Mouse (Mus musculus): ENCODE data around the gene D5Ertd579e. TPM values are rescaled to one million over a fixed set of nuclear protein-coding genes. Genes with fewer than 3 reads are reported as not detected.
A peak's percentile ranks its signal among the peaks of the same experiment; 100 is the strongest.

The D5Ertd579e gene
- total and polyA plus RNA-seq, 2 experiments from 2014 or later = 32.2 to 56.2 TPM

GRCm38 (mm10) chr5:36601492-36601891 lies 94.3 kb downstream of the D5Ertd579e start:
- DNase-seq (ENCODE audit: low spot score) = no peak
- 92% methylated on average over 7 of the region's 7 CpGs for WGBS
- H3K36me3 ChIP-seq (ENCODE audit: insufficient read depth, low read length) = peaks cover 45% of the 10 kb centered on the region

GRCm38 (mm10) chr5:36598883-36599282 lies 96.9 kb downstream of the D5Ertd579e start:
- H3K4me2 ChIP-seq (ENCODE audit: low read depth, low read length) = no peak overlapping the region
- 91% methylated on average over 1 of the region's 1 CpGs for WGBS
- no peak overlapping the region for H3K4me3 ChIP-seq (ENCODE audit: low read length)
- peaks cover 34% of the 10 kb centered on the region for H3K36me3 ChIP-seq (ENCODE audit: insufficient read depth, low read length)
- H3K9me3 ChIP-seq (ENCODE audit: low read length) = no peaks in the 10 kb centered on the region
- TF ChIP-seq CTCF (IDR thresholded peaks at IDR 0.05; ENCODE audit: low read depth) = no peak
- DNase-seq (ENCODE audit: low spot score) = no peak
- no peak overlapping the region for H3K27ac ChIP-seq
- H3K27me3 ChIP-seq (ENCODE audit: insufficient read depth, low read length) = no peaks in the 10 kb centered on the region
- H3K4me1 ChIP-seq (ENCODE audit: insufficient read depth, low read length) = no peaks in the 10 kb centered on the region
- ATAC-seq = no peak
- no peak overlapping the region for H3K9ac ChIP-seq (replicated peaks; ENCODE audit: low read length)

More at GRCm38 (mm10) chr5:36601492-36601891, 94.3 kb downstream of the D5Ertd579e start:
- no peak for ATAC-seq
- Histone ChIP-seq H3K9me3 (ENCODE audit: low read length) (no peaks in the 10 kb centered on the region), H3K9ac (replicated peaks; ENCODE audit: low read length) (no peak overlapping the region), H3K4me1 (ENCODE audit: insufficient read depth, low read length) (no peaks in the 10 kb centered on the region), H3K4me3 (ENCODE audit: low read length) (no peak overlapping the region), H3K4me2 (ENCODE audit: low read depth, low read length) (no peak overlapping the region), H3K27me3 (ENCODE audit: insufficient read depth, low read length) (no peaks in the 10 kb centered on the region), H3K27ac (no peak overlapping the region)
- TF ChIP-seq CTCF (IDR thresholded peaks at IDR 0.05; ENCODE audit: low read depth) = no peak

- Histone ChIP-seq H3K4me3 (ENCODE audit: low read length) (no peak overlapping the region), H3K27me3 (ENCODE audit: insufficient read depth, low read length) (no peaks in the 10 kb centered on the region), H3K4me1 (ENCODE audit: insufficient read depth, low read length) (no peaks in the 10 kb centered on the region), H3K27ac (no peak overlapping the region), H3K36me3 (ENCODE audit: insufficient read depth, low read length) (peaks cover 31% of the 10 kb centered on the region), H3K9me3 (ENCODE audit: low read length) (no peaks in the 10 kb centered on the region), H3K4me2 (ENCODE audit: low read depth, low read length) (no peak overlapping the region), H3K9ac (replicated peaks; ENCODE audit: low read length) (no peak overlapping the region)
- DNase-seq (ENCODE audit: low spot score) (peak; percentile 31), ATAC-seq (no peak)
- WGBS = 29% methylated on average over 4 of the region's 4 CpGs
- peak; percentile 48 for TF ChIP-seq CTCF (IDR thresholded peaks at IDR 0.05; ENCODE audit: low read depth)
Measured at GRCm38 (mm10) chr5:36597653-36598052, 98.2 kb downstream of the D5Ertd579e start.

- DNase-seq (ENCODE audit: low spot score) (no peak), ATAC-seq (no peak)
- Histone ChIP-seq H3K36me3 (ENCODE audit: insufficient read depth, low read length) (peaks cover 18% of the 10 kb centered on the region), H3K9ac (replicated peaks; ENCODE audit: low read length) (no peak overlapping the region), H3K27me3 (ENCODE audit: insufficient read depth, low read length) (no peaks in the 10 kb centered on the region), H3K4me3 (ENCODE audit: low read length) (no peak overlapping the region), H3K27ac (no peak overlapping the region), H3K4me1 (ENCODE audit: insufficient read depth, low read length) (no peaks in the 10 kb centered on the region), H3K9me3 (ENCODE audit: low read length) (no peaks in the 10 kb centered on the region), H3K4me2 (ENCODE audit: low read depth, low read length) (no peak overlapping the region)
- TF ChIP-seq CTCF (IDR thresholded peaks at IDR 0.05; ENCODE audit: low read depth) = no peak
- WGBS = 81% methylated on average over 5 of the region's 5 CpGs
Measured at GRCm38 (mm10) chr5:36596225-36596624, 99.6 kb downstream of the D5Ertd579e start.

GRCm38 (mm10) chr5:36595115-36595514 lies 100.7 kb downstream of the D5Ertd579e start:
- ATAC-seq (no peak), DNase-seq (ENCODE audit: low spot score) (no peak)
- no peak; the same call in 1 of the 2 replicates for TF ChIP-seq CTCF (IDR thresholded peaks at IDR 0.05; ENCODE audit: low read depth)
- Histone ChIP-seq H3K27ac (no peak overlapping the region), H3K9me3 (ENCODE audit: low read length) (no peaks in the 10 kb centered on the region), H3K4me2 (ENCODE audit: low read depth, low read length) (no peak overlapping the region), H3K4me1 (ENCODE audit: insufficient read depth, low read length) (no peaks in the 10 kb centered on the region), H3K36me3 (ENCODE audit: insufficient read depth, low read length) (peaks cover 10% of the 10 kb centered on the region; the same call in 1 of the 2 replicates), H3K4me3 (ENCODE audit: low read length) (no peak overlapping the region), H3K9ac (replicated peaks; ENCODE audit: low read length) (no peak overlapping the region), H3K27me3 (ENCODE audit: insufficient read depth, low read length) (no peaks in the 10 kb centered on the region)
- WGBS = 30% methylated on average over 3 of the region's 3 CpGs

- TF ChIP-seq CTCF (IDR thresholded peaks at IDR 0.05; ENCODE audit: low read depth) = no peak
- Histone ChIP-seq H3K27ac (no peak overlapping the region), H3K4me3 (ENCODE audit: low read length) (no peak overlapping the region), H3K9me3 (ENCODE audit: low read length) (no peaks in the 10 kb centered on the region), H3K4me2 (ENCODE audit: low read depth, low read length) (no peak overlapping the region), H3K27me3 (ENCODE audit: insufficient read depth, low read length) (no peaks in the 10 kb centered on the region), H3K36me3 (ENCODE audit: insufficient read depth, low read length) (peaks cover 4% of the 10 kb centered on the region; the same call in 1 of the 2 replicates), H3K9ac (replicated peaks; ENCODE audit: low read length) (no peak overlapping the region), H3K4me1 (ENCODE audit: insufficient read depth, low read length) (no peaks in the 10 kb centered on the region)
- WGBS = 63% methylated on average over 3 of the region's 3 CpGs
- ATAC-seq = no peak
- DNase-seq (ENCODE audit: low spot score) = no peak
Measured at GRCm38 (mm10) chr5:36594344-36594743, 101.5 kb downstream of the D5Ertd579e start.

GRCm38 (mm10) chr5:36593176-36593575 lies 102.6 kb downstream of the D5Ertd579e start, which contains the start of gene Tbc1d14:
Gene Tbc1d14, minus strand, starts transcription at chr5:36593276.
- 89% methylated on average over 5 of the region's 5 CpGs for WGBS
- ATAC-seq (no peak), DNase-seq (ENCODE audit: low spot score) (no peak)
- no peak for TF ChIP-seq CTCF (IDR thresholded peaks at IDR 0.05; ENCODE audit: low read depth)
- no peaks in the 10 kb centered on the region for H3K4me1 ChIP-seq (ENCODE audit: insufficient read depth, low read length)
- H3K27me3 ChIP-seq (ENCODE audit: insufficient read depth, low read length) = no peaks in the 10 kb centered on the region
- no peak within 1 kb of the TSS for H3K4me2 ChIP-seq (ENCODE audit: low read depth, low read length)
- no peaks in the 10 kb centered on the region for H3K9me3 ChIP-seq (ENCODE audit: low read length)
- no peaks in the 10 kb centered on the region for H3K36me3 ChIP-seq (ENCODE audit: insufficient read depth, low read length)
- H3K9ac ChIP-seq (replicated peaks; ENCODE audit: low read length) = no peak within 1 kb of the TSS
- H3K27ac ChIP-seq = no peak within 1 kb of the TSS
- H3K4me3 ChIP-seq (ENCODE audit: low read length) = no peak within 1 kb of the TSS
